Mouse (Mus musculus): ENCODE measurements around the gene Cep41.

Gene Cep41

DNA sequence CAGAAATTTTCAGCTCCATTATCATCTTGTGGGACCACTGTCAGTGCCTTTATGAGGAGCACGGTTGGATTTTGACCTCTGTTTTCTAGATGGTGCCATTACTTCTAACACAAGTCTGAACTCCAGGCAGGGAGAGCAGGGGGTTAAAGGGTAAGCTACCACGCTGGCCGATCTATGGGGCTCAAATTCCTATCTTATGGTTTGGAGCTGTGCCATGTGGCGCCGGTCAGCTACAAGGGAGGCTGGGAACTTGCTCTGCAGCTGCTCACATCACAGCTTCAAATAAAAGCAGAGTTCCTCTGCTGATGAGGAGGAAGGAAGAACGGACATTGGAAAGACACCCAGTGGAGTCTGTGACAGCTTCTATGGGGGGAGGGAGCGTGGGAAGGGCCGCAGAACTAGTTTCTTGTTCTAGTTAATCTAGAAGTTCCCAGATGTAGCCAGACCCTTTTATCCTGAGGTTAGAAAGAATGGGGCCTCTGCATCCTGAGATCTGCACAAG lies 58.1 kb downstream of the Cep41 start:
- in situ Hi-C loops (cut with MboI; ENCODE audit: low sequenced_read_pairs): no loop called here

DNA sequence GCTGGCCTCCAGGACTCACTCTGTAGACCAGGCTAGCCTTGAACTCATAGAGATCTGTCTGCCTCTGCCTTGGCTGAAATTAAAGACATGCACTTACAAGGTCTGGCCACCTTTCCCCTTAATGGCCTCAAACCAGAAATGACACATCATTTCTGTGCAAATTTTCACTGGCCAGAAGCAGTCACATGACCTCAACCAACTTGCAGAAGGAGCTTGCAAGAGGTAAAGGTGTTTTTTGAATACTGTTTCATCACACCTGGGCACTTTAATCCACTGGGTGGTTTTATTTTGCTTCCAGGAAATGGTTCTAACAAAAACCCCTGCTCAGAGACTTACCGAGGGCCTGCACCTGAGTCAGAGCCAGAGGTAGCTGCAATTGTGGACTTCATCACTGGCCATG lies 63.6 kb downstream of the Cep41 start:
- in situ Hi-C loops (cut with MboI; ENCODE audit: low sequenced_read_pairs): no loop called here

DNA sequence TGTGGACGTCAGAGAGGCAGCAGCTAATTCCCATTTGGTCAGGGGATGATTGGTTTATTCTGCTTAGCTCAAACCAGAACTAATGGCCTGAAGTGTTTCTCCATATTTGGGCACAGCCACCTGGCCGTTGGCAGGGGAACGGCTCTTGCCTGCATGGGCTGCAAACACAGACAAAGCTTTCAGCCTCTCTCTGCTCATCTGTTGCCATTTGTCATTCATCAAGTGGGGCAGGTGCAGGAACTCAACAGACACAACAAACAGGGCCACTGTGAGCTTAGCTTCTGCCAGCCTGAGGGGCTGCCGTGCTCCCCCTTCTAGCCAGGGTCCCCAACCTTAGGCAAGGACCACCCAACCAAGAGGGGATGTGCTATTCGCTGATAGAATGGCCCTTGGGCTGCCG lies 65.4 kb downstream of the Cep41 start:
- in situ Hi-C loops (cut with MboI; ENCODE audit: low sequenced_read_pairs): no loop called here

DNA sequence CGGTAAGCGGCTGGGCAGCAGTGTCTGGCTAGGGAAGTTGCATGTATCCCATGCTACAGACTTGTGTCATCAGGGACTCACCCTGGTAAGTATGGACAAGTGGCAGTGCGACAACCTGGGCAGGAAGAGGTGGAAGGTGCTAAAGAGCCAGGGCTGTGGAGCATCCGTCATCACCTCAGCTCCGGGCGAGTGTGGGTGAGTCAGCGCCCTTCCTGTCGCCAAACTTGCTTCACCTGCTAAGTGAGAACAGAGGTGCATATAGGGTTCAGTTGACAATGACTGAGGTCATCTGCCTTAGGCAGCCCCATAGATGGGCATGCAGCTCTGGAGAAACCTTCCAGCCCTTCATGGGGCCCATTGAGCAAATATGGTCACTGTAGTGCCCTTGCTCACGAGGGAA lies 68.8 kb downstream of the Cep41 start:
- in situ Hi-C loops (cut with MboI; ENCODE audit: low sequenced_read_pairs): no loop called here

DNA sequence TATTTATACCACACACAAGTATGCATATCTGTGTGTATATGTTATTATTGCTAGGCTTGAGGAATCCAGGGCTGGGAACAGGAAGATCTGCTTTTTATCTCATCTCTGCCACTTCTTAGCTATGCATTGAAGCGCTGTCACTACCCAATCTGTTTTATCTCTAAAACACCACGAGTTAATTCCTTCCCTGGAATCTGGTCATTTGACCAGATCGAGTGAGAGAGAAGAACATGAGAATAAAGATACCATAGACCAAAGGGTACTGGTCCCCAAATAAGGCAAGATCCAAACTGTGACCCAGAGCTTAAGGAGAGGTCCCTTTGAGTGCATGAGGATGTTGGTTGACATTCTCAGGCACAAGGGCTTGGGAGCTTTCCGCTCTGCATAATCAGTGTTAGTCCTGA lies 71.6 kb downstream of the Cep41 start:
- in situ Hi-C loops (cut with MboI; ENCODE audit: low sequenced_read_pairs): no loop called here

DNA sequence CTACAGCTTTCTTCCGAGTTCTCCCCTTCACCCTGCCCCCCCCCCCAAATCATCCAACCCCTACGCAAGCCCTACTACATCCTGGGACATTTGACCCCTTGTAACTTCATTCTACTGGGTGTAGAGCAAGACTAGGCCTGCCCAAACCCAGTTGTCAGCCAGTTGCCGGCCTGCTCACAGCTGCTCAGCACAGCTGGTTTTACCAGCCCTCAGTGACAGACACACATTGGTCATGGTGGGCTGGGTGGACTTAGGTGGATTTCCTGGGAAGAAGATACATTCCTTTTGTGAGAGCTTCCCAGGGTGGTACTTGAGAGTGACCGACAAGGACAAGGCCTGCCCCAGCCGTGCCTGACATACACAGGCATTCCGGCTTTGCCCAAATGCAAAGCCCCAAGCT lies 72.6 kb downstream of the Cep41 start:
- in situ Hi-C loops (cut with MboI; ENCODE audit: low sequenced_read_pairs): no loop called here

DNA sequence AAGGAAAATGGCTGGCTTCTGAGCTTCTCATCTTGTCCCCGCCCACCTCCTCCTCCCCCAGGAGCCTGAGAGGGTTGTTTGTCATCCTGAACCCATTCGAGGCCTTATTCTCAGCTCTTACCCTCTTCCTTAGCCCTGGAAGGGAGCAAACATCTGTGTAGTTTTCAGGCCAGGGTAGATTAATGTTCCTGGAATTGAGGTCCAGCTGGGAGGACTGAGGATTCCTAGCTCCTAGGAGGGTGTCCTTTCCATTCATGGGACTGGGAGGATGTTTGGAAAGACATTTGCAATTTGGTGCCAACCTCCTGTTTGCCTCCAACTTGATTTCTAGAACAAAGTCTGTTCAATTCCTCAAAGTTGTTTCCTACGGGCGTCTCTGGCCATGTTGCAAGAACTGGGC lies 73.0 kb downstream of the Cep41 start:
- in situ Hi-C loops (cut with MboI; ENCODE audit: low sequenced_read_pairs): no loop called here

DNA sequence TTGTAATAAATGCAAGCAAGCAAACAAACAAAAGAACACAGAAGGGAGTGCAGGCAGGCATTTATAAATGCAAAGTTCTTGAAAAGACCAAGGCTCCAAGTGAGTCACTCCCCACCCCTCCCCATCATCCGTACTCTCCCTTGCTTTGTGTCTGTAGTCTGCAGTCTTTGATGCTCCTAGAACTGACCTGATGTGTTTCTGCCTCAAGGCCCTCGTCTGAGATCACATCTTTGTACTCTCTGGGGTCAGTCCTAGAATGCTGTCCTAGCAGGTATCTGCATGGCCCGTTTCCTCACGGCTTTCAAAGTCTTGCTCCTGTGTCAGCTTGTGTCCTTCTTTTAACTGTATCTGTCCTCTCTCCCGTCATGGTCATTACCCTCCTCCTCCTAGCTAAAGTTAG lies 73.9 kb downstream of the Cep41 start:
- in situ Hi-C loops (cut with MboI; ENCODE audit: low sequenced_read_pairs): no loop called here

DNA sequence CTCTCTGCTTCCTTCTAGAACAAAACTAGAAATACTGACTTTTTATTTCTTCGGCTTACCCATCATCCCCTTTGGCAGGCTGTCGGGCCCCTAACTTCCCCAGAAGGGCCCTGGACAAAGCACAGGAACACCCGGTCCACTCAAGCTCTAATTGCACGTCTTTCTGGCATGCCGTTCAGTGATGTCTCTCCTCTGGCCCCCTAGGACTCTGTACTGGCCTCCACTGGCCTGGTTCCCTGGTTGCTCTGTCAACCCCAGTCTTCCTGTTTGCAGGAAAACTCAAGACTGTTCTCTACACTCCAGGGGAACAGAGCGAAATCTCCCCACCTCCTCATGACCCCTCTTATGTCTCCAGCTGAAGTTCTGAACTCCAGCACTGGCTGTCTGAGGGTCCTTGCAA lies 74.8 kb downstream of the Cep41 start:
- in situ Hi-C loops (cut with MboI; ENCODE audit: low sequenced_read_pairs): no loop called here

DNA sequence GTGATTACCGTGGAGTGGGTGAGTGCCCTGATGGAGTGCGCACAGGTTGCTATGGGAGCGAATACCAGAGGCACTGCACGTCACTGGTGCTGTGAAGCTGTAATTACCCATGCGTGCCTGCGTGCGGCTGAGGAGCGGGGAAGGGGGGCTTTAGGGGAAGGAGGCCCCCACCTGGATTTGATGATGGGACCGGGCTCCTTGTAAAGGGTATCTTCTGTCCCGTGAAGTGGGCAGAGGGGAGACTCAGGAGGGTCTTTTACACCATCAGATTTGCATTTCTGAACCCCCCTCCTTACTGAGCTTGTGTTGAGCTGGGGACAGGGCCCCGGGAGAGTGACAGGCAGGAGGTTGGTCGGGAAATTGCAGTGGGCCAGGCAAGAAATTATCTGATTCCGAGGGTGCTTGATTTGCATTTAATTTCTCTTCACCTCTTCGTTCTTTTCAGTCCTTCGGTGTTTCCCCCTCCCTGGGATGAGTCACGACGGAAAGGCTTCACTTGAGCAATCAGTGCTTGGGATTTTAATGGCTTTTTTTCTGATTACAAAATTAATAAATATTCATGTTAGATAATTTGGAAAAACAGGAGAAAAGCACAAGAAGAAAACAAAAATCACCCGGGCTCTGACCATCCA lies 75.5 kb downstream of the Cep41 start:
- in situ Hi-C loops (cut with MboI; ENCODE audit: low sequenced_read_pairs): no loop called here

DNA sequence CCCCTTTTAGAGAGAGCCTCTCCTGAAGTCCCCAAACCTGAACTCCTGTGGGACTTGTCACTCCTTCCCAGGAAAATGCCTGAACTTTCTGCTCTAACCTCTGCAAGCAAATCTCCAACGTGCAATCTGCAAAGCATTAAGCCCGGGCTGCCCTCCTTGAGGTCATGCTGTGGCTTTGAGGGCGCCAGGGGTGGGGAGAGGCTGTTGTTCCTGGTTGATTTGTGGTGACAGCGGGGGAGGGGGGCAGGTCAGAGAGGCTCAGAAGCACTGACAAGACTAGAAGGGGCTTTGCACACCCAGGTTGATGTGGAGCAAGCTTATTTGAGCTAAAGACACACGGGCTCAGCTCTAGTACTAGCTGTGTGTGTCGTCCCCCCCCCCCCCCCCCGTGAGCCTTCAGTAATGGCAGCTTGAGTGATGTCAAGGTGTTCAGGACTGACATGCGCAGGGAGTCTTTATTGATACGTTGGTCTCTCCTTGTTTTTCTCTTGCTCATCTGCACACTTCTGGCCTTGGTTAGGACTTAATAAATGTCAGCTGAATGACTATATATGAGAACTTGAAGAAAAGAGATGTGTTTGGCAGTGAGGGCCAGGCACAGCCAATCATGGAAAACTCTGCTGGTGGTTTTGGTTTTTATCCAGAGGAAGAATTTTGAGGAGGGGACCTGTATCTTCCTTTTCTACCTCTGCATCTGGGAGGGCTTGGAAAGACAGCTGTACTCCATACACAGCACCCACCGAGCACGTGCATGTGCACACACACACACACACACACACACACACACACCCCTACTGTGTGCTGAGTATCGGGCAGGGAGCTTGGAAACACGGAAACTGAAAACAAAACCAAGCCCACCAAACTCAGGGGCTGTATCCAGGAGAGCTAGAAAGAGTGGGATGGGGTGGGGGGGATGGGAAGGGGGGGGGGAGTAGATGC lies 76.3 kb downstream of the Cep41 start:
- in situ Hi-C loops (cut with MboI; ENCODE audit: low sequenced_read_pairs): no loop called here

DNA sequence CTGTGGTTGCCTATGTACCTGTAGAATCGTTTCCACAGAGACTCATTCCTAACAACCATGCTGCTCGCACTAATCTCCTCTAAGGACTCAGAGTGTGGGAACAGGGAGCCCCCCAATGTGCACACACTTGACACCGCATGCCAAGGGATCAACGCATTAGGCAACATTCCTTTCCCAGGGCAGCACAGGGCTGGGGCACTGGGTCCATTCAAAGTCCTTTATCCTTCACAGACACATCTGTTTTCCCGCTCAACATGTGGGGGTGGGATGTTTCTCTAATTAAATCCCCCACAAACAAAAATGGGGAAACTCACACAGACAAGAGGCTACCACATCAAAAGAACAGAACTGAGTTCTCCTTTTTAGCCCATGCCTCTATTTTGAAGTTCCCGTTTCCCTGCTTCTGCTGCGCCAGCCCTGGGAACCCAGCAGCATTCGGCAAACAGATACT lies 77.0 kb downstream of the Cep41 start:
- in situ Hi-C loops (cut with MboI; ENCODE audit: low sequenced_read_pairs): no loop called here

DNA sequence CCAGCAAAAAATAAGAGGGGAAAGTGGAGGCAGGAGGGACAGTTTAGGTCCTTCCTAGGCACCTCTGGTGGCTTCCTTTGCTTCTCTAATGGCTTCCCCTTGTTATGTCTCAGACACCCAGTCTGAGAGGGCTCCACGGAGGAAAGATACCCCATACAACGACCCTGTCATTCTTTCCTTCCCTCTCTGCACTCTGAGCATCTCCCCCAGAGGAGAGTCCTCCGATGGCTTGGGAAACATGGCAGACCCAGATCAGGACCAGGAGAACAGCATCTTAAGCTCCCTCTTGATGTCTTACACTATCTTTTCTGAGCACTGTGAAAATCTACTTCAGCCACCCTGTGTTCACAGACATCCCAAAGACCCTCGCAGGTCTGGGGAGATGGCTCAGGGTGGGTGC lies 77.8 kb downstream of the Cep41 start:
- in situ Hi-C loops (cut with MboI; ENCODE audit: low sequenced_read_pairs): no loop called here

DNA sequence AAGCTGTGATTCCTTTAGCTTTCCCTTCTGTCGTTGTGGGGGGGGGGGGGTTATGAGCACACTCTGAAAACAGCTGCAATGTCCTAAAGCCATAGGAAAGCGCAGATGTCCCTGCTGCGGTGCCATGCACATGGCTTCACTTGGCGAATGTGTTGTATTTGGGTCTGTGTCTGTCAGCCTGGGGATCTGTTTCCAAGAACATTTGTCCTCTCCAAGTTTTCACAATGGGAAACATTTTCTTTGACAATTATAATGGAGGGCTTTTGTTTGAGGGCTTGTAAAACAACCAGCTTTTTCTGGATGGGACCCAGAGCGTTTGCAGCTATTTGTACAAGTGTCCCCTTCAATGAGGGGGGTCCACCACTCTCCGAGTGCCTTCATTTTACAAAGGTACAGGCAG lies 79.3 kb downstream of the Cep41 start:
- in situ Hi-C loops (cut with MboI; ENCODE audit: low sequenced_read_pairs): no loop called here

DNA sequence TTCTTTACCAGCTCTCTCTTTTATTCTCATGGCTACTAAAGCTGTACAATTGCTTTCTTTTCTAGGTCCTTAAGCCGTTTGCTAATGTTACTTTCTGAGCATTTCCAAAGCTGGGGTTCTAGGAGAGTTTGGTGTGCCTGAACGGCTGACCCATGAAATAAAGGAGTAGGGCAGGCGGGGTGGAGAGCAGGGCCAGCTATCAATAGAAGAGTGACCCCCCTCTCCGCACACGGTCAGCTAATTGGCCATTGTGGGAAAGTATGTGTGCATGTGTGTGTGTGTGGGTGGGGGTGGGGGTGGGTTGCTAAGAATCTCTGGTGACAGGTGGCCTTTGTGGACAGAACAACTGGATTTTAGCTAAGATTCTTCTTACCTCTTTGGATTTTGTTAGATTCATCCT lies 82.3 kb downstream of the Cep41 start:
- in situ Hi-C loops (cut with MboI; ENCODE audit: low sequenced_read_pairs): no loop called here

DNA sequence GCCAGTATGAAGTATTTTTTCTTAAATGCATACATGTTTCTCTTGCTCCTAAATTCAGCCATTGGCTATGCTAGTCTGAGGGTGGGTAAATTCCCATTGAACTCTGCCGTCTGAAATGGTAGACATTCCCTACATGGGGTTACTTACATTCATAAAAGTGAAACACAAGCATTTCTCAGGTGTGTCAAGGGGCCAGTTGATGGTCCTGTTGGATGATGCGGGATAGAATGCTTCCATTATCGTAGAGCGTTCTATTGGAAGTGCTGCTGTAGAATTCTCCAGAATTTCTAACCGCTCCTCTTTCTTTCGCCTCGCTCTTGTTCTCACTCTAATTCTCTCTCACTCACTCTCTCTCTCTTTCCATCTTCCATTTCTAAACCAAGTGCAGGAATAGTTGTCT lies 82.8 kb downstream of the Cep41 start, which contains the start of gene Cpa5:
Gene Cpa5 (plus strand): TSS at position 301 of the 400 bp plus-strand sequence.
- in situ Hi-C loops (cut with MboI; ENCODE audit: low sequenced_read_pairs): no loop called here

DNA sequence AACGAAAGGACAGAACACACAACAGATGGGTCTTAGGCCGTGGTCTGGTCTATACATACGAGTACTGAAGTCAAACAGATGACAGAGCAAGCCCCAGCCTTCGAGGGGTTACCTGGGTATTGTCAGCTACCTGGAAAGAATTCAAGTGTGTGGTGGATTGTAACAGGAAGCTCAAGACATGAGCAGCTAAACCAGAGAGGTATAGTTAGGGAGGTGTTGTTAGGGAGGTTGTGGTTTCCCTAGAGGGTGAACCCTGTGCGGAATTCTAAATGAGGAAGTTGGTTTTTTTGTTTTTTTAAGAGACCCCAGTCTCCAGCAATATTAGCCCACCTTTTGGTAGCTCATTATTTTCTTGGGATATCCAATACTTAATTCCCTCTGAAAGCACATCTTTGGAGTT lies 87.9 kb downstream of the Cep41 start:
- in situ Hi-C loops (cut with MboI; ENCODE audit: low sequenced_read_pairs): no loop called here

DNA sequence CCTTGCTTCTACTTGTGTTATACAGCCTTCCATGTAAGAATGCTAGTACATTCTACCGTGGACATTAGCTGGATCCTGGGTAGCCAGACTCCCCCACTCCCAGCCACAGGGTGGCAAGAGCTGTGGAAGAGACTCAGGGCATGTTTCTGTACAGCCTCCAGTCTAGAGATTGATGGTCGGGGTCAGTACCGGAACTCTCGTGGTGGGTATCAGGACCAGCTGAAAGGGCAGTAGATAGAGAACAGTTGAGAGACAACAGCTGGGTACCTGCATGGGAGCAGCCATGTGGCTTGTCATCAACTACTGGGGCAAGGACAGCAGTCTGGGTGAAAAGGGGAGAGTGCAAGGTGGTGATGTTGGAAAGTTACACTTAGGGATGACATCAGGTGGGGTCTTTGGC lies 88.4 kb downstream of the Cep41 start:
- in situ Hi-C loops (cut with MboI; ENCODE audit: low sequenced_read_pairs): no loop called here

DNA sequence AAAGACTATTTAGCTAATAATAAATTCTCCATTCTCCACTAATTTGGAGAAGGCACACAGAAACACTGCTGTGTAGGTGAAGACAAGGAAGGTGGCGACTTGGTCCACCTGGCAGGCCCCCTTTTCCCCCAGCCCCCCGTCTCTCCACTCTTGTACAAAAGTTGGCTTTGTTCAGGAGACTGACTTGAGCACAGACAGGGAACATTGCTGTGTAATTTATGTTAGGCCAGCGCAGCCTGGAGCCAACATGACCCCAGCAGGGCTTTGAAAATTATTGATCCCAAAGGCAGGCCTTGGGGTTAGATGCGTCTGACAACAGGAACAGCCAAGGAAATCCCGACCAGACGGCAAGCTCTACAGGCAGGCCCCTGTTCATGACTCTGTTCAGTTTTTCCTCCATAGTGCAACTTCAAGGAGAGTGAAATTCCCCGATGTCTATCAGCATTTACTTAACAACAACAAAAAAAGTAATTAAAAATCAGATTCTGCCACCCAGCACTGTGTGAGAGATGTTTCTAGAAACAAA lies 89.1 kb downstream of the Cep41 start:
- in situ Hi-C loops (cut with MboI; ENCODE audit: low sequenced_read_pairs): no loop called here
